Mouse (Mus musculus): ENCODE data around the gene Slc35c2.

DNA sequence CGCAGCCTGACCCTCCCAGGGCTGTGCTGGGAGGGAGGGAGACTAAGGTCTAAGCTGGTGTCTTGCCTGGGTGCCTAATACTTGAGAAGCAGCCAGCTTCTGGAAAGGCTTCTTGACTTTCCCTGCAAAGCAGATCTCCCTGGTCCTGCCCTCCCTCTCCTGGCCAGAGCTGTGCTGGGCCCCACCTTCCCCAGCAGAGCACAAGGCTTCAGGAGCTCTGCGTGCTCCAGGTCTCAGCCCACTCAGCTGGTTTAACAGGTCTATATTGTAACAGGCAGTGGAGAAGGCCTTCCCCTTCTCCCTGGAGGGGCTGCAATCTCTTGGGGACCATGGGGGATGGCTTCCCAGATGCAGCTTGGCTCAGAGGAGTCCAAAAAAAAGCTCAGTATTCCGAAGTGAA is 13.7 kb upstream of the Slc35c2 start:
- no peak for TF ChIP-seq CTCF (IDR thresholded peaks at IDR 0.05; ENCODE audit: low read depth, low read length)
- TF ChIP-seq POLR2A (IDR thresholded peaks at IDR 0.05; ENCODE audit: extremely low read depth, insufficient read depth, low read length): no peak

All from liver, adult 2 months (tissue).